Mouse (Mus musculus) heart, postnatal 0 days (tissue): Measurements from ENCODE around the gene Pou3f3.

Source experiments
- CTCF ChIP-seq: IDR thresholded peaks from 2 replicates; pipeline ENCODE4 v1.5.1; 2016; ENCODE audit warnings: antibody characterized with exemption, control low read depth, low read depth
- EP300 ChIP-seq: IDR thresholded peaks from 2 replicates; pipeline ENCODE4 v1.6.1; 2016; ENCODE audit warnings: antibody characterized with exemption, low read depth

- TF ChIP-seq EP300 (no peak), CTCF (no peak)
Measured at GRCm38 (mm10) chr1:42697321-42697755, 1.8 kb downstream of the Pou3f3 start.
